Mouse (Mus musculus): Measurements from ENCODE around the gene Mars. TPM values are rescaled to one million over a fixed set of nuclear protein-coding genes. Genes with fewer than 3 reads are reported as not detected.
A peak's percentile ranks its signal among the peaks of the same experiment; 100 is the strongest.

The Mars gene
- polyA plus RNA-seq, 1 experiment from 2014 or later: 108 TPM

DNA sequence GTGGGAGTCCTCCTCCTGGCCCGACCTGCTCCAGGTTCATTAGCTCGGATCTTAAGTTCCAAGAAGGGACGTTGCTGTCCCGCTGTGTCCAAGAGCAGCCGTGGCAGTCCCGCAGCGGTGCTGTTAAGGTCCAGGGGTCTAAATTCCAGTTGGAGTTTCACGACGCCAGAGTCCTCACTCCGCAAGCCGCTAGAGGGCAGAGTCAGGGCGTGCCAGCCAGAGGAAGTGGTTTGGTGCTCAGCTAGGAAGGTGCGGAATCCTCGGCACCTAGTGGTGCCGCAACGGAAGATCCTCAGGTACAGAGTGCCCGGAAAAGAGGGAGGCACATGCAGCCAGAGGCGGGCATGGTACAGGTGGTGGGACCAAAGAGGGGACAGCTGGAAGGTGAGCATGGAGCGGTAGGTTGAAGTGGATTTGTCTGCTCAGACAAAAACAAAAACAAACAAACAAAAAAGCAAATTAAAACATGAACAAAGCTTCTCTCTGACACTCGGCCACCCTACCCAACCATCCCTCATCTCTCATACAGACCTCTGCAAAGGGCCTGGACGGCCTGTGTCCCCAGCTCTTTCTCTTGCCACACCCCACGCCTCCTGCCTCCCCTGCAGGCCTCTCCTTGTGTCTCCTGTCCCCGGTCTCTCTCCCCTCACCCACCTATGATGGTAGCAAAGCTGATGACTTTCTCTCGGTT lies 39.2 kb upstream of the Mars start:
- Histone ChIP-seq H3K9ac (ENCODE audit: low read depth, low read length) (no peak overlapping the region), H3K9me3 (ENCODE audit: control insufficient read depth, low read length) (no peaks in the 10 kb centered on the region), H3K36me3 (ENCODE audit: control insufficient read depth, insufficient read depth, low read length) (no peaks in the 10 kb centered on the region), H3K4me2 (ENCODE audit: low read depth, low read length) (peak overlapping the region; percentile 50), H3K4me3 (ENCODE audit: low read length) (peak overlapping the region; percentile 21; the same call in 1 of the 2 replicates), H3K4me1 (ENCODE audit: control insufficient read depth, insufficient read depth, low read length) (0 out of 2 replicates have a peak, but pooled peaks cover 4% of the 10 kb centered on the region), H3K27ac (ENCODE audit: low read length) (no peak overlapping the region), H3K27me3 (replicated peaks; ENCODE audit: control insufficient read depth, insufficient read depth, low read length) (no peaks in the 10 kb centered on the region)
- 10% methylated on average over 24 of the region's 24 CpGs for WGBS
- ATAC-seq: peak; percentile 82

DNA sequence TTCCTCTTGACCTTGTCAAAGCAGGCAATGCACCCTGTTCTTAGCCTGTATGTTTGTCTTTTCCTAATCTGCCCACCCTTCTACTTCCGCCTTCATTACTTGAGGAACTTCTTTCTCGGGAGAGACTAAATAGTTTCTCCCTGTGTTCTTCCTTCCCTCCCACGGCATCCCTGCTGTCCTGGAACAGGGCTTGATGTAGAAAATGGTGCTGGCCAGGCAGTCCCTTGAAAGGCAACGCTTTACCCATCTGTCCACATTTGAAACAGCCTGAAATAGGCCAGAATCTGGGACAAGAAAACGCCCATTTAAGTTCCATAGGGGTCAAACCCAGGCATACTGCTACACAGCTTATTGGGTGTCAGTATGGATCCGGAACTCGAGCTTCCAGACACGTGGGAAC lies 38.2 kb upstream of the Mars start:
- no peaks in the 10 kb centered on the region for H3K27me3 ChIP-seq (replicated peaks; ENCODE audit: control insufficient read depth, insufficient read depth, low read length)
- H3K4me2 ChIP-seq (ENCODE audit: low read depth, low read length): no peak overlapping the region
- no peak overlapping the region for H3K9ac ChIP-seq (ENCODE audit: low read depth, low read length)
- no peak for ATAC-seq
- WGBS: 73% methylated on average over 8 of the region's 8 CpGs
- H3K4me1 ChIP-seq (ENCODE audit: control insufficient read depth, insufficient read depth, low read length): 0 out of 2 replicates have a peak, but pooled peaks cover 4% of the 10 kb centered on the region
- H3K27ac ChIP-seq (ENCODE audit: low read length): no peak overlapping the region
- H3K36me3 ChIP-seq (ENCODE audit: control insufficient read depth, insufficient read depth, low read length): no peaks in the 10 kb centered on the region
- H3K9me3 ChIP-seq (ENCODE audit: control insufficient read depth, low read length): no peaks in the 10 kb centered on the region; the same call in 1 of the 2 replicates
- no peak overlapping the region for H3K4me3 ChIP-seq (ENCODE audit: low read length)

- no peak for ATAC-seq
- no peaks in the 10 kb centered on the region for H3K27me3 ChIP-seq (replicated peaks; ENCODE audit: control insufficient read depth, insufficient read depth, low read length)
- H3K4me2 ChIP-seq (ENCODE audit: low read depth, low read length): no peak overlapping the region
- WGBS: 66% methylated on average over 4 of the region's 4 CpGs
- H3K9me3 ChIP-seq (ENCODE audit: control insufficient read depth, low read length): no peaks in the 10 kb centered on the region; the same call in 1 of the 2 replicates
- H3K36me3 ChIP-seq (ENCODE audit: control insufficient read depth, insufficient read depth, low read length): no peaks in the 10 kb centered on the region
- no peak overlapping the region for H3K27ac ChIP-seq (ENCODE audit: low read length)
- H3K9ac ChIP-seq (ENCODE audit: low read depth, low read length): no peak overlapping the region
- no peak overlapping the region for H3K4me3 ChIP-seq (ENCODE audit: low read length)
- H3K4me1 ChIP-seq (ENCODE audit: control insufficient read depth, insufficient read depth, low read length): 0 out of 2 replicates have a peak, but pooled peaks cover 4% of the 10 kb centered on the region
Observed at GRCm38 (mm10) chr10:127348957-127349356, 37.4 kb upstream of the Mars start.

DNA sequence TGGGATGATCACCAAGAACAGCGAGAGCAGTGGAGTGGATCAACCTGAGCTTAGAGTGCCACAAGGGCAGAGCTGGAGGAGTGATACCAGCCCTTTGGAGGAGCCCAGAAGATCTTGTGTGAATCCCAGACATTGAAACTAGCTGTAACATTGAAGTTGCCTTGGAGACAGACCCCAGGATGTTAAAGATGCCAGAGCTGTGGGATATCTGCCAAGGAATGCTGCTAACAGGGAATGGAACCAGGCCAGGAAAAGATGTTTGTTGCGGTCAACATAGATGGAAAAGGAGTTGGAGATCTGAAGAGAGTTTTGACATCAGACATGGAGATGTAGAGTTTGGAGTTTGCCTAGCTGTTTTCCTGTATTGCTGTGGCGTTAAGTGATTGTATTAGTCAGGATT lies 34.6 kb upstream of the Mars start:
- peaks cover 6% of the 10 kb centered on the region; the same call in 1 of the 2 replicates for H3K4me1 ChIP-seq (ENCODE audit: control insufficient read depth, insufficient read depth, low read length)
- H3K36me3 ChIP-seq (ENCODE audit: control insufficient read depth, insufficient read depth, low read length): no peaks in the 10 kb centered on the region
- no peak for ATAC-seq
- peaks cover 5% of the 10 kb centered on the region; the same call in 1 of the 2 replicates for H3K27me3 ChIP-seq (replicated peaks; ENCODE audit: control insufficient read depth, insufficient read depth, low read length)
- no peak overlapping the region for H3K4me2 ChIP-seq (ENCODE audit: low read depth, low read length)
- 77% methylated on average over 3 of the region's 3 CpGs for WGBS
- no peak overlapping the region for H3K9ac ChIP-seq (ENCODE audit: low read depth, low read length)
- no peaks in the 10 kb centered on the region; the same call in 1 of the 2 replicates for H3K9me3 ChIP-seq (ENCODE audit: control insufficient read depth, low read length)
- H3K4me3 ChIP-seq (ENCODE audit: low read length): no peak overlapping the region
- no peak overlapping the region for H3K27ac ChIP-seq (ENCODE audit: low read length)

DNA sequence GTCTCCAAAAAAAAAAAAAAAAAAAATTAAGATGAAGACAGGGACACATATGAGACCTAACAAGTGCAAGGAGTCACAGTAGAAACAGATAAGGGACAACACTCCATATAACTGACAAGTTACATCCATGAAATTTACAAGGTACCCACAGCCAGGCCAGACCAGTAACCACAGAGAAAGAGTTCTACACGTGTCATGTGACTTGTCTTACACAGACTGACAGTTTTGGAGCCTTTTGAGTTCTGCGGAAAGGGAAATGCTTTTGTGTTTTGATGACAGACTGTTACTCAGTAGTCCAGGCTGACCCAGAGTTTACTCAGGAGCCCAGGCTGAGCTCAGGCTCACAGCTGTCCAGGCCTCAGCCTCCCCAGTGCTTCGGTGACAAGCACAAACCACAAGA lies 31.4 kb upstream of the Mars start:
- Histone ChIP-seq H3K36me3 (ENCODE audit: control insufficient read depth, insufficient read depth, low read length) (no peaks in the 10 kb centered on the region), H3K4me3 (ENCODE audit: low read length) (no peak overlapping the region), H3K4me1 (ENCODE audit: control insufficient read depth, insufficient read depth, low read length) (peaks cover 9% of the 10 kb centered on the region), H3K27me3 (replicated peaks; ENCODE audit: control insufficient read depth, insufficient read depth, low read length) (peaks cover 5% of the 10 kb centered on the region), H3K4me2 (ENCODE audit: low read depth, low read length) (no peak overlapping the region), H3K27ac (ENCODE audit: low read length) (no peak overlapping the region), H3K9ac (ENCODE audit: low read depth, low read length) (no peak overlapping the region), H3K9me3 (ENCODE audit: control insufficient read depth, low read length) (no peaks in the 10 kb centered on the region; the same call in 1 of the 2 replicates)
- WGBS: 70% methylated on average over 3 of the region's 3 CpGs
- no peak for ATAC-seq

DNA sequence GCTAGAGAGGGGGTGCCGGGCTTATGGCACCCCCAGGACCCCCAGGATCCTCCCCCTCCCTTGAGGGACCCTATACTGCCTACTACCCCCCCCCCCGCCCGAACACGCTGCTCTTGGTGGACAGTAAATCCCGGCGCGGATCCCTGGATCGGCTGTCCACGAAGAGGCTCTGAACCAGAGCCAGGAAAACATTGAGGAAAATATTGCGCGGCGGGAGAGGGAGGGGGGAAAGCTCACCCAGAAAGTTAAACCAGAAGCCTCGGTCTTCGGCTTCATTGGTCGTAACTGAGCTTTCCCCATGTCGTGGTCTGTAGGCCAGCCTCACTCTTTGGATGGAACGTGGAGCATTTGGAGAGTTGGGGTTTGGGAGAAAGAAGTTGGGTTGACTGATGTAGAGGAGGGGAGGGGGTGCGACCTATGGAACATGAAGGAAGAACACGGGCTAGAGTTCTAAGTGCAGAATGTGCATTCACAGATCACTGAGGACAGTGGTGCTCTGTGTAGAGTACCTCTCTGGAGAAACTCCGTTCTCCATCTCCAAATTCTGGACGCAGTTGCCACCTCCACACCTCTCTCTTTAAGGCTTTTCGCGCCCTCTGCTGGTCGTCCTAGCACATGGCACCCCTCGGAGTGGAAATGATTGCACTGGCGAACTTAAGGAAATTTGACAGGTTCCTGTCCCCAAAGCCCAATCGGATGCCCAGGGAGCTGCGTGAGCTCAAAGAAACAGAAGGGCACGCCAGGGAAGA lies 30.5 kb upstream of the Mars start, which contains the start of gene Gli1:
Gli1 (minus strand) TSS at position 84 of the 749 bp plus-strand sequence.
- Histone ChIP-seq H3K9me3 (ENCODE audit: control insufficient read depth, low read length) (no peaks in the 10 kb centered on the region; the same call in 1 of the 2 replicates), H3K9ac (ENCODE audit: low read depth, low read length) (peak within 1 kb of the TSS; percentile 70), H3K27me3 (replicated peaks; ENCODE audit: control insufficient read depth, insufficient read depth, low read length) (peaks cover 5% of the 10 kb centered on the region), H3K36me3 (ENCODE audit: control insufficient read depth, insufficient read depth, low read length) (no peaks in the 10 kb centered on the region), H3K27ac (ENCODE audit: low read length) (peak within 1 kb of the TSS; percentile 64), H3K4me3 (ENCODE audit: low read length) (peak within 1 kb of the TSS; percentile 57), H3K4me2 (ENCODE audit: low read depth, low read length) (peak within 1 kb of the TSS; percentile 88), H3K4me1 (ENCODE audit: control insufficient read depth, insufficient read depth, low read length) (peaks cover 9% of the 10 kb centered on the region)
- under 1% methylated on average over 29 of the region's 29 CpGs for WGBS
- ATAC-seq: peak; percentile 34

GRCm38 (mm10) chr10:127341360-127341690 lies 29.7 kb upstream of the Mars start:
- Histone ChIP-seq H3K27me3 (replicated peaks; ENCODE audit: control insufficient read depth, insufficient read depth, low read length) (peaks cover 5% of the 10 kb centered on the region), H3K27ac (ENCODE audit: low read length) (peak overlapping the region; percentile 64), H3K4me2 (ENCODE audit: low read depth, low read length) (peak overlapping the region; percentile 88), H3K36me3 (ENCODE audit: control insufficient read depth, insufficient read depth, low read length) (no peaks in the 10 kb centered on the region), H3K4me1 (ENCODE audit: control insufficient read depth, insufficient read depth, low read length) (peaks cover 9% of the 10 kb centered on the region), H3K4me3 (ENCODE audit: low read length) (peak overlapping the region; percentile 57), H3K9me3 (ENCODE audit: control insufficient read depth, low read length) (no peaks in the 10 kb centered on the region; the same call in 1 of the 2 replicates), H3K9ac (ENCODE audit: low read depth, low read length) (peak overlapping the region; percentile 70)
- WGBS: 0% methylated on average over 10 of the region's 11 CpGs
- ATAC-seq: peak; percentile 5; the same call in 1 of the 2 replicates

DNA sequence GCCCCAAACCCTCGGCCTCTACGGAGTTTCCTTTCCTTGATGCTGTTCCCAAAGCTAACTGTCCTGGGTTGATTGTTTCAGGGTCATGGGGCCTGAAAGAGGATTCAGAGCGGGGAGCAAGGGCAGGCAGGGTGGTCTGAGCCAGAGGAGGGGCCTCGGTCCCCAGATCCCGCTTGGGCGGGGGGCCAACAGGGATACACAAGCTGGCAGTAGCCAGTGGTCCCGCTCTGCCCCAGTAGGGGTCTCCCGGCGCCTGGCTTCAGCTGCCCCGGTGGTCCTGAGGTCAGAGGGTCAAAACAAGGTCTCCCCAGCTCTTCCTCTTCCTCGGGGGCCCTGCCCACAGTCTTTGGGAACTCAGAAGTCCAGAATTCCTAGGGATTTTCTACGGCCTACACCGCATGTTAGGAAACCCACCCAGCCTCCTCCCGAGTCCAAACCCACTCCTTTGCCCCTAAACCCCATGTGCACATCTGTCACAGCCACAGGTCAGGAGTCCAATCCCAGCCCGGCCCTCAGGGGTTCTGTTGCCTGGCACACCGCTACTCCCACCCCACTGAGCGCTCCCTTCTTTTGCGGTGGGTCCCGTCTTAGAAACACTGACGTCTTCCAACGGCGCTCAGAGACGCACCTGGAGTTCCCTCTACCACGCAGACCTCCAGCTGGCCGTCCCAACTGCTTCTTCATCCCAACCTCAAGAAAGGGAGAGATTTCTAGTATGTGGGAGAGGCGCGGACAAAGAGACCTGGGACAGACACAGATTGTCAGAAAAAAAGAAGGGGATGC lies 29.2 kb upstream of the Mars start:
- no peak for ATAC-seq
- Histone ChIP-seq H3K4me3 (ENCODE audit: low read length) (peak overlapping the region; percentile 57), H3K9me3 (ENCODE audit: control insufficient read depth, low read length) (no peaks in the 10 kb centered on the region; the same call in 1 of the 2 replicates), H3K27me3 (replicated peaks; ENCODE audit: control insufficient read depth, insufficient read depth, low read length) (peaks cover 5% of the 10 kb centered on the region), H3K4me1 (ENCODE audit: control insufficient read depth, insufficient read depth, low read length) (peaks cover 9% of the 10 kb centered on the region), H3K36me3 (ENCODE audit: control insufficient read depth, insufficient read depth, low read length) (no peaks in the 10 kb centered on the region), H3K9ac (ENCODE audit: low read depth, low read length) (peak overlapping the region; percentile 70), H3K4me2 (ENCODE audit: low read depth, low read length) (peak overlapping the region; percentile 88), H3K27ac (ENCODE audit: low read length) (peak overlapping the region; percentile 64)
- 2% methylated on average over 27 of the region's 27 CpGs for WGBS
